Comparison of ENCODE assay signal across 15 mouse cellular contexts in the genomic region with DNA sequence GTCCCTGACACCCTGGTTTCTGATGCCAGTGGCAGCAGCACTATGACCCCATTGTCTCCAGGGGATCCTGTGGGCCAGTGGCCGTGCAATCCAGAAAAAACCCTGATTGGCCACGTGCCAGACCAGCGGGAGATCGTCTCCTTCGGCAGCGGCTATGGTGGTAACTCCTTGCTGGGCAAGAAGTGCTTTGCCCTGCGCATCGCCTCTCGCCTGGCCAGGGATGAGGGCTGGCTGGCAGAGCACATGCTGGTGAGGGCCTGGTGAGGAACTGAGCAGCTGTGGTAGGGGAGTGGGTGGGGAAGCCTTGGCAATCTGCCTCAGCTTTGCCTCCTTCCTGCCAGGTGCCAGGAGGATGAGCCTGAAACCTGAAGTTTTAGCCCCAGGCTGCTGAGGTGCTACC. TPM values are rescaled to one million over a fixed set of nuclear protein-coding genes. Genes with fewer than 3 reads are reported as not detected.
DNase-seq lines count a peak whose midpoint lies in the region.
"Had no signal": no experiment of that assay in that cellular context is flagged by ENCODE, and none has a peak within 500 bp of the region (broad histone marks: within the 10 kb centered on the region; RNA-seq: fewer than 3 reads in every experiment).

No protein-coding gene starts in this region.

- peak; percentile 28 for DNase-seq in heart, postnatal 4 days
- no peak for DNase-seq in heart, adult 9 months (ENCODE audit: low spot score in 2 of 2)
- DNase-seq in right cerebral cortex, postnatal 14 days = peak; percentile 25
- no peak for DNase-seq in right cerebral cortex, postnatal 25 days
- peak; percentile 52 for DNase-seq in cerebellum, adult 8-10 months
- peak; percentile 44 to 49 for DNase-seq in cerebellum, postnatal 36 days
- DNase-seq in kidney, adult 8-10 months = no peak
- DNase-seq: heart, postnatal 14 days; liver; lung, adult 18-20 months; lung, postnatal 36 days; thymus, adult 2 months had no signal

RNA-seq across cellular contexts. Expression of gene Pck2, which starts 4.3 kb away (rescaled TPM):
- total RNA-seq in heart, postnatal 4 days (2021) = 10 to 100 TPM; 19.7 to 21.5 TPM

RNA-seq across cellular contexts. Expression of gene Dcaf11, which starts 15.5 kb away (rescaled TPM):
- total RNA-seq in heart, postnatal 4 days (2021) = 10 to 100 TPM; 60.8 to 63.0 TPM

RNA-seq across cellular contexts. Expression of gene A730061H03Rik, which starts 15.9 kb away (rescaled TPM):
- total RNA-seq in heart, postnatal 4 days (2021) = not detected
- total RNA-seq: gastrocnemius, adult 8-10 months; heart, adult 8-10 months had no signal

RNA-seq across cellular contexts. Expression of gene Nrl, which starts 19.6 kb away (rescaled TPM):
- total RNA-seq in heart, postnatal 4 days (2021) = not detected
- total RNA-seq: gastrocnemius, adult 8-10 months; heart, adult 8-10 months; heart, postnatal 14 days had no signal

RNA-seq across cellular contexts. Expression of gene Fitm1, which starts 31.1 kb away (rescaled TPM):
- 100 to 1,000 TPM; 122 to 152 TPM for total RNA-seq in heart, postnatal 4 days (2021)
- total RNA-seq: layer of hippocampus, adult 8-10 months had no signal

Comparison
In these comparisons a context has a peak if more than half of its experiments do, and no peak if none do; other contexts are left out.
1. DNase-seq: peak in heart, postnatal 4 days (single experiment), right cerebral cortex, postnatal 14 days (single experiment), cerebellum, adult 8-10 months (single experiment) and cerebellum, postnatal 36 days (2 of 2); none in heart, adult 9 months (0 of 2), right cerebral cortex, postnatal 25 days (single experiment) and kidney, adult 8-10 months (0 of 2).